Mouse (Mus musculus) CH12.LX (cell line): Measurements from ENCODE around the gene Pim2. TPM values are rescaled to one million over a fixed set of nuclear protein-coding genes. Genes with fewer than 3 reads are reported as not detected.
A peak's percentile ranks its signal among the peaks of the same experiment; 100 is the strongest.

Experiments
- DNase-seq: peaks from one replicate; pipeline ENCODE4 v3.0.0-alpha.2; 2013; ENCODE audit errors: extremely low read depth
- H3K27ac ChIP-seq: 2 replicates; pipeline ENCODE4 v1.5.1; 2012; ENCODE audit warnings: low read depth, mild to moderate bottlenecking, control low read depth, moderate library complexity; ENCODE audit not compliant: insufficient read depth
- H3K27me3 ChIP-seq: replicated peaks from 2 replicates; pipeline ENCODE3; 2012; ENCODE audit warnings: inconsistent platforms
- H3K36me3 ChIP-seq, 2 experiments: replicated peaks in 1 of 2; 2 replicates each; pipeline versions ENCODE3 to v1.6.1; 2012; ENCODE audit warnings: inconsistent platforms in 1 of 2, low read length in 1 of 2, mild to moderate bottlenecking in 1 of 2, mixed read lengths in 1 of 2, moderate library complexity in 1 of 2; ENCODE audit not compliant: control insufficient read depth in 1 of 2, insufficient read depth in 1 of 2
- H3K4me1 ChIP-seq, 2 experiments: 2 replicates each; pipeline ENCODE4 v1.6.1; 2012; ENCODE audit warnings: inconsistent platforms in 1 of 2, moderate library complexity in 1 of 2; ENCODE audit not compliant: insufficient read depth in 2 of 2, control insufficient read depth in 1 of 2
- H3K4me2 ChIP-seq: 2 replicates; pipeline ENCODE4 v1.6.1; 2012; ENCODE audit warnings: low read depth, mild to moderate bottlenecking, control low read depth; ENCODE audit not compliant: poor library complexity, insufficient read depth, severe bottlenecking
- H3K4me3 ChIP-seq, 3 experiments: fragments of 150-350 bp in 1 of 3; sonication (generic) in 1 of 3; replicated peaks in 1 of 3; 2 replicates each; pipeline versions ENCODE3 to v1.5.1; 2011 to 2012; ENCODE audit warnings: low read depth in 2 of 3, low read length in 2 of 3, mild to moderate bottlenecking in 2 of 3, moderate library complexity in 2 of 3, control low read depth in 1 of 3, improper control_type of control experiment in 1 of 3, inconsistent platforms in 1 of 3, mixed read lengths in 1 of 3; ENCODE audit not compliant: poor library complexity in 1 of 3
- H3K79me2 ChIP-seq: replicated peaks from 2 replicates; pipeline ENCODE4 v1.6.1; 2012; ENCODE audit warnings: mild to moderate bottlenecking, moderate library complexity; ENCODE audit not compliant: control insufficient read depth, poor library complexity, insufficient read depth, severe bottlenecking; ENCODE audit errors: extremely low read depth
- H3K9ac ChIP-seq: 2 replicates; pipeline ENCODE4 v1.6.1; 2012; ENCODE audit warnings: low read depth, mild to moderate bottlenecking, control low read depth, moderate library complexity; ENCODE audit not compliant: insufficient read depth
- H3K9me3 ChIP-seq: replicated peaks from 2 replicates; pipeline ENCODE3; 2012; ENCODE audit warnings: low read length, inconsistent platforms, mixed read lengths
- BHLHE40 ChIP-seq: IDR thresholded peaks from 2 replicates; pipeline ENCODE4 v1.6.1; 2011; ENCODE audit warnings: mild to moderate bottlenecking, low read depth, low read length, improper control_type of control experiment
- CHD1 ChIP-seq: IDR thresholded peaks from 2 replicates; pipeline ENCODE4 v1.6.1; 2012; ENCODE audit warnings: low read depth, low read length, improper control_type of control experiment, inconsistent platforms
- CHD2 ChIP-seq: IDR thresholded peaks from 2 replicates; pipeline ENCODE4 v1.6.1; 2011; ENCODE audit warnings: low read length, improper control_type of control experiment
- CTCF ChIP-seq, 2 experiments: IDR thresholded peaks in 1 of 2; conservative IDR thresholded peaks in 1 of 2; 2 replicates each; pipeline ENCODE4 v1.5.1; 2011 to 2012; ENCODE audit warnings: low read depth in 2 of 2, low read length in 2 of 2, improper control_type of control experiment in 1 of 2, inconsistent platforms in 1 of 2, mild to moderate bottlenecking in 1 of 2, moderate library complexity in 1 of 2
- E2F4 ChIP-seq: IDR thresholded peaks from 2 replicates; pipeline ENCODE4 v1.6.1; 2011; ENCODE audit warnings: low read depth, low read length, improper control_type of control experiment; ENCODE audit not compliant: insufficient replicate concordance
- ELF1 ChIP-seq: IDR thresholded peaks from 2 replicates; pipeline ENCODE4 v1.6.1; 2014; ENCODE audit warnings: low read depth, mild to moderate bottlenecking, inconsistent platforms, low read length, improper control_type of control experiment
- EP300 ChIP-seq: IDR thresholded peaks from 2 replicates; pipeline ENCODE4 v1.6.1; 2011; ENCODE audit warnings: low read length, improper control_type of control experiment
- ETS1 ChIP-seq: conservative IDR thresholded peaks from 2 replicates; pipeline ENCODE4 v1.6.1; 2012; ENCODE audit warnings: low read depth, mild to moderate bottlenecking, inconsistent platforms, low read length, improper control_type of control experiment, moderate library complexity
- GABPA ChIP-seq: IDR thresholded peaks from 2 replicates; pipeline ENCODE4 v1.6.1; 2012; ENCODE audit warnings: low read depth, low read length, improper control_type of control experiment, inconsistent platforms; ENCODE audit not compliant: insufficient replicate concordance
- HCFC1 ChIP-seq: IDR thresholded peaks from 2 replicates; pipeline ENCODE4 v1.6.1; 2012; ENCODE audit warnings: low read depth, mild to moderate bottlenecking, inconsistent platforms, low read length, improper control_type of control experiment
- IRF4 ChIP-seq: IDR thresholded peaks from 2 replicates; pipeline ENCODE4 v1.6.1; 2014; ENCODE audit warnings: low read depth, mild to moderate bottlenecking, inconsistent platforms, low read length, improper control_type of control experiment
- JUN ChIP-seq: IDR thresholded peaks from 2 replicates; pipeline ENCODE4 v1.6.1; 2011; ENCODE audit warnings: low read depth, mild to moderate bottlenecking, low read length, improper control_type of control experiment, moderate library complexity; ENCODE audit not compliant: insufficient read depth
- JUND ChIP-seq: conservative IDR thresholded peaks from 2 replicates; pipeline ENCODE4 v1.6.1; 2011; ENCODE audit warnings: low read depth, low read length, improper control_type of control experiment
- KAT2A ChIP-seq: IDR thresholded peaks from 2 replicates; pipeline ENCODE4 v1.6.1; 2012; ENCODE audit warnings: low read length, improper control_type of control experiment, inconsistent platforms; ENCODE audit not compliant: insufficient replicate concordance
- MAFK ChIP-seq: IDR thresholded peaks from 2 replicates; pipeline ENCODE4 v1.6.1; 2011; ENCODE audit warnings: low read length, improper control_type of control experiment; ENCODE audit not compliant: insufficient replicate concordance
- MAX ChIP-seq: IDR thresholded peaks from 2 replicates; pipeline ENCODE4 v1.6.1; 2011; ENCODE audit warnings: low read length, improper control_type of control experiment
- MAZ ChIP-seq: IDR thresholded peaks from 2 replicates; pipeline ENCODE4 v1.6.1; 2012; ENCODE audit warnings: low read depth, mild to moderate bottlenecking, inconsistent platforms, low read length, improper control_type of control experiment, moderate library complexity
- MEF2A ChIP-seq: IDR thresholded peaks from 2 replicates; pipeline ENCODE4 v1.6.1; 2014; ENCODE audit warnings: low read depth, mild to moderate bottlenecking, inconsistent platforms, low read length, improper control_type of control experiment, borderline replicate concordance
- MXI1 ChIP-seq: IDR thresholded peaks from 2 replicates; pipeline ENCODE4 v1.6.1; 2011; ENCODE audit warnings: mild to moderate bottlenecking, low read depth, low read length, improper control_type of control experiment
- MYC ChIP-seq: IDR thresholded peaks from 2 replicates; pipeline ENCODE4 v1.6.1; 2011; ENCODE audit warnings: low read depth, mild to moderate bottlenecking, improper control_type of control experiment, low read length
- NELFE ChIP-seq: IDR thresholded peaks from 2 replicates; pipeline ENCODE4 v1.6.1; 2011; ENCODE audit warnings: low read depth, low read length, improper control_type of control experiment
- NRF1 ChIP-seq: IDR thresholded peaks from 2 replicates; pipeline ENCODE4 v1.6.1; 2014; ENCODE audit warnings: low read depth, mild to moderate bottlenecking, inconsistent platforms, low read length, improper control_type of control experiment, moderate library complexity
- PAX5 ChIP-seq: IDR thresholded peaks from 2 replicates; pipeline ENCODE4 v1.6.1; 2012; ENCODE audit warnings: low read length, inconsistent platforms, mixed read lengths
- POLR2A ChIP-seq: IDR thresholded peaks from 2 replicates; pipeline ENCODE4 v1.6.1; 2011; ENCODE audit warnings: low read depth, mild to moderate bottlenecking, improper control_type of control experiment, low read length
- POLR2AphosphoS2 ChIP-seq: IDR thresholded peaks from 2 replicates; pipeline ENCODE4 v1.6.1; 2011; ENCODE audit warnings: low read depth, low read length, improper control_type of control experiment
- RAD21 ChIP-seq: IDR thresholded peaks from 2 replicates; pipeline ENCODE4 v1.6.1; 2011; ENCODE audit warnings: low read depth, mild to moderate bottlenecking, low read length, improper control_type of control experiment, moderate library complexity
- RCOR1 ChIP-seq: conservative IDR thresholded peaks from 2 replicates; pipeline ENCODE4 v1.6.1; 2012; ENCODE audit warnings: low read depth, mild to moderate bottlenecking, inconsistent platforms, low read length, improper control_type of control experiment
- SIN3A ChIP-seq: IDR thresholded peaks from 2 replicates; pipeline ENCODE4 v1.6.1; 2012; ENCODE audit warnings: low read length, improper control_type of control experiment, inconsistent platforms
- SMC3 ChIP-seq: IDR thresholded peaks from 2 replicates; pipeline ENCODE4 v1.6.1; 2011; ENCODE audit warnings: low read depth, low read length, improper control_type of control experiment
- TBP ChIP-seq: conservative IDR thresholded peaks from 2 replicates; pipeline ENCODE4 v1.6.1; 2011; ENCODE audit warnings: low read depth, low read length, improper control_type of control experiment
- TCF12 ChIP-seq: IDR thresholded peaks from 2 replicates; pipeline ENCODE4 v1.6.1; 2014; ENCODE audit warnings: low read depth, mild to moderate bottlenecking, inconsistent platforms, low read length, improper control_type of control experiment
- UBTF ChIP-seq: IDR thresholded peaks from 2 replicates; pipeline ENCODE4 v1.6.1; 2012; ENCODE audit warnings: low read depth, mild to moderate bottlenecking, inconsistent platforms, low read length, improper control_type of control experiment, moderate library complexity
- USF1 ChIP-seq: IDR thresholded peaks from 2 replicates; pipeline ENCODE4 v1.6.1; 2014; ENCODE audit warnings: low read depth, mild to moderate bottlenecking, inconsistent platforms, low read length, improper control_type of control experiment
- USF2 ChIP-seq: conservative IDR thresholded peaks from 2 replicates; pipeline ENCODE4 v1.6.1; 2011; ENCODE audit warnings: low read depth, low read length, improper control_type of control experiment
- ZC3H11A ChIP-seq: IDR thresholded peaks from 2 replicates; pipeline ENCODE4 v1.6.1; 2012; ENCODE audit warnings: low read depth, mild to moderate bottlenecking, inconsistent platforms, low read length, improper control_type of control experiment
- ZKSCAN1 ChIP-seq: IDR thresholded peaks from 2 replicates; pipeline ENCODE4 v1.6.1; 2012; ENCODE audit warnings: low read depth, inconsistent platforms, low read length, improper control_type of control experiment, borderline replicate concordance
- ZMIZ1 ChIP-seq: IDR thresholded peaks from 2 replicates; pipeline ENCODE4 v1.6.1; 2012; ENCODE audit warnings: low read depth, mild to moderate bottlenecking, inconsistent platforms, low read length, improper control_type of control experiment
- ZNF384 ChIP-seq: IDR thresholded peaks from 2 replicates; pipeline ENCODE4 v1.6.1; 2012; ENCODE audit warnings: low read depth, low read length, improper control_type of control experiment, inconsistent platforms
- dilution Hi-C: fragments of 300-500 bp; cut with MboI; formaldehyde crosslinking; loops from 2 replicates; pipeline ENCODE4 v1.14.3; 2020; ENCODE audit warnings: low sequenced_read_pairs; ENCODE audit not compliant: extremely low pct_unique_long_range_greater_than_20kb, extremely low pct_ligation_motif_present
- in situ Hi-C: fragments of 300-500 bp; cut with MboI; formaldehyde crosslinking; loops from 3 replicates; pipeline ENCODE4 v1.14.3; 2019; ENCODE audit warnings: low sequenced_read_pairs, low pct_ligation_motif_present, low pct_unique_long_range_greater_than_20kb, mixed read lengths
- polyA plus RNA-seq: library from polyadenylated mRNA; unstranded; fragments of >175 nt; gene quantifications from 2 replicates; pipeline ENCODE4 v1.2.1, GENCODE M21; 2012; ENCODE audit warnings: low read depth; ENCODE audit not compliant: insufficient read length
- total RNA-seq, 2 experiments: library from RNA; depleted of rRNA; stranded (reverse); fragments of 300-350 nt in 1 of 2; fragments of >200 nt in 1 of 2; gene quantifications; 2 replicates each; pipeline ENCODE4 v1.2.3; 2012 to 2014

Pim2 gene
- 102 and 177 TPM in 2 replicates for total RNA-seq (2012; rRNA removed)
- 91.7 and 119 TPM in 2 replicates for total RNA-seq (2014; rRNA removed)
- 146 and 171 TPM in 2 replicates for polyA plus RNA-seq

GRCm38 (mm10) chrX:7878007-7878419, at the start of gene Pim2:
Pim2 (plus strand) TSS chrX:7878262.
- peaks cover 4 to 20% of the 10 kb centered on the region in 2 experiments; a peak in 2 of 4 replicates for H3K4me1 ChIP-seq
- no peaks in the 10 kb centered on the region for H3K9me3 ChIP-seq
- no peaks in the 10 kb centered on the region for H3K27me3 ChIP-seq
- TF ChIP-seq MXI1: peak; percentile 77; the same call in 1 of the 2 replicates
- no peak for TF ChIP-seq EP300
- peak; percentile 32; the same call in 1 of the 2 replicates for TF ChIP-seq IRF4
- no peak for TF ChIP-seq CTCF (conservative IDR thresholded peaks at IDR 0.05 in 1 of 2, IDR thresholded peaks at IDR 0.05 in 1 of 2; ENCODE audit: low read depth in 2 of 2, low read length in 2 of 2)
- TF ChIP-seq BHLHE40: peak; percentile 93
- TF ChIP-seq SIN3A: peak; percentile 56; the same call in 1 of the 2 replicates
- TF ChIP-seq HCFC1: peak; percentile 28
- TF ChIP-seq ETS1: peak; percentile 61
- no peak for TF ChIP-seq CHD1
- TF ChIP-seq RCOR1: no peak
- peak; percentile 27; the same call in 1 of the 2 replicates for TF ChIP-seq MAX
- TF ChIP-seq MAZ: no peak
- TF ChIP-seq USF1: peak; percentile 61
- TF ChIP-seq UBTF: 0 out of 2 replicates have a peak, but pooled peaks have one; percentile 48
- TF ChIP-seq JUN: no peak
- no peak for TF ChIP-seq ZC3H11A
- no peak for TF ChIP-seq JUND
- TF ChIP-seq KAT2A: no peak
- no peak for TF ChIP-seq RAD21
- TF ChIP-seq CHD2: no peak
- TF ChIP-seq ZNF384: no peak
- TF ChIP-seq E2F4: no peak
- TF ChIP-seq TCF12: peak; percentile 95
- TF ChIP-seq TBP: peak; percentile 87
- TF ChIP-seq USF2: no peak
- peak; percentile 80 for TF ChIP-seq ELF1
- no peak for TF ChIP-seq GABPA
- no peak; the same call in 1 of the 2 replicates for TF ChIP-seq SMC3
- no peak for TF ChIP-seq MYC
- peak; percentile 95 for TF ChIP-seq POLR2A
- TF ChIP-seq NELFE: peak; percentile 90
- no peak for TF ChIP-seq PAX5
- no peak for TF ChIP-seq MEF2A
- peak; percentile 93 for TF ChIP-seq POLR2AphosphoS2
- TF ChIP-seq ZMIZ1: peak; percentile 98
- TF ChIP-seq ZKSCAN1: no peak
- no peak for TF ChIP-seq MAFK
- TF ChIP-seq NRF1: peak; percentile 79
- TF ChIP-seq, all 38 proteins: peak for 17
- Histone ChIP-seq H3K9ac (peak within 1 kb of the TSS; percentile 97), H3K27ac (peak within 1 kb of the TSS; percentile 90), H3K4me3 (peak within 1 kb of the TSS; percentile 79 to 100 (median 82)), H3K36me3 (peaks cover 44 to 53% of the 10 kb centered on the region in 2 experiments), H3K79me2 (peaks cover 42% of the 10 kb centered on the region), H3K4me2 (peak within 1 kb of the TSS; percentile 73)
- dilution Hi-C loops (no loop called here), in situ Hi-C loops (no loop called here)
- DNase-seq: peak; percentile 92
